Mouse (Mus musculus) ovary, postnatal 14 days (tissue): Measurements from ENCODE around the gene Qrfp.

Experiments
- DNase-seq: peaks from one replicate; pipeline ENCODE4 v3.0.0; 2022; ENCODE audit warnings: low spot score

Qrfp gene

DNA sequence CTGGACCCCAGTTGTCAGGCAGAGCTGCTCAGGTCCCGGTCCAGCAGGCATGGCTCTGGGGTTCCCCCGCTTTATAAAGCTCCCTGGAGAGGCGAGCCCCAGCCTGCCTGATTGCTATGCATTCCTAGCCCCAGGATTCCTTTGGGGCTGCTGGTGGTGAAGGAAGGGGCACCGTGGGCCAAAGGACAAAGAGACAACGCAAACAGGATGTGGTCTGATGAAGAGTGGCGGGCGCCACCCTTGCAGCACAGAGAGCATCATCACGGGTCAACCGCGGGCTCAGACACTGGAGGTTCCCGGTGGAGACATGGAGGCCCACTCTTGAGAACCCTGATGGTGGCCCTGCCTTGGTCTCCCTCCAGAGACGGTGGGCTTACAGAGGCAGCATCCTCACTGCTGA, at the start of gene Qrfp:
Gene Qrfp (minus strand): TSS at position 137 of the 400 bp plus-strand sequence.
- DNase-seq = no peak

GRCm38 (mm10) chr2:31858500-31858899, 48.1 kb upstream of the Qrfp start:
- DNase-seq = no peak

DNA sequence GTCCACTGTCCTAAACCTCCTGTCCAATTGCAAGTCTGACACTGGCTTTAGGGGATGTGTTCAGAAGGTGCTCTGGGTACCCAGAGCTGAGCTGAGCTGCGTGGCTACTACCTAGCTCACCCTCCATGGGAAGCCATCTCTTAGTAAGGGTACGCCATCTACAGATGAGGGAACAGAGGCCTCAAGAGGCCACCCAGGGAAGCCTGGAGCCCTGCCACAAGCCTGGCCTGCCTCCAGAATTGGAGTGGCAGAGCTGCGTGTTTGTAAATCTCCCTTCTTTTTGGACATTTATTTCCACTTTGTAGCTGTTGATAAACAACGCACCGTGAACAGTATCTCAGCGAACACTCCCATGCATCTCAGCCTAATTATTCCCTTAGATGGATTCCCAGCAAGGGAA, 46.8 kb upstream of the Qrfp start:
- no peak for DNase-seq

GRCm38 (mm10) chr2:31855991-31856390, 45.6 kb upstream of the Qrfp start:
- no peak for DNase-seq

DNA sequence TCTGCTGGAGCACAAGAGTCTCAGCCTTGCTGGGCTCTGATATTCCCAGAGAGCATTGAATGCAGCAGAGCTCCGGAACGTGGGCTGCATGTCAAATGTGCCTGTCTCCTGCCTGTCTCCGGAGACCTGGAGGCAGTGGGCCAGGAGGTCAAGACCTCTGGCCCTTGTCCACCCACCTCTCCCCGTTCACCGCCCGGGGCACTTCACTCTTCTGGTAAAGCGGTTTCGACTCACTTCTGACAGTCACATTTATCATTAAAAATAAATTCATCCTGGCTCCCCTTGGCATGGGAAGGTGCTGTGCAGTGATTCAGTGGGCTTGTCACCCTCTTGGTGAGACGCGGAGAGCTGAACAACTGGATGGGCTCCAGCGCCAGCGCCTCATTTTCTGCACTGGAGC, 39.8 kb upstream of the Qrfp start:
- no peak for DNase-seq

GRCm38 (mm10) chr2:31847908-31848307, 37.5 kb upstream of the Qrfp start:
- DNase-seq = no peak

DNA sequence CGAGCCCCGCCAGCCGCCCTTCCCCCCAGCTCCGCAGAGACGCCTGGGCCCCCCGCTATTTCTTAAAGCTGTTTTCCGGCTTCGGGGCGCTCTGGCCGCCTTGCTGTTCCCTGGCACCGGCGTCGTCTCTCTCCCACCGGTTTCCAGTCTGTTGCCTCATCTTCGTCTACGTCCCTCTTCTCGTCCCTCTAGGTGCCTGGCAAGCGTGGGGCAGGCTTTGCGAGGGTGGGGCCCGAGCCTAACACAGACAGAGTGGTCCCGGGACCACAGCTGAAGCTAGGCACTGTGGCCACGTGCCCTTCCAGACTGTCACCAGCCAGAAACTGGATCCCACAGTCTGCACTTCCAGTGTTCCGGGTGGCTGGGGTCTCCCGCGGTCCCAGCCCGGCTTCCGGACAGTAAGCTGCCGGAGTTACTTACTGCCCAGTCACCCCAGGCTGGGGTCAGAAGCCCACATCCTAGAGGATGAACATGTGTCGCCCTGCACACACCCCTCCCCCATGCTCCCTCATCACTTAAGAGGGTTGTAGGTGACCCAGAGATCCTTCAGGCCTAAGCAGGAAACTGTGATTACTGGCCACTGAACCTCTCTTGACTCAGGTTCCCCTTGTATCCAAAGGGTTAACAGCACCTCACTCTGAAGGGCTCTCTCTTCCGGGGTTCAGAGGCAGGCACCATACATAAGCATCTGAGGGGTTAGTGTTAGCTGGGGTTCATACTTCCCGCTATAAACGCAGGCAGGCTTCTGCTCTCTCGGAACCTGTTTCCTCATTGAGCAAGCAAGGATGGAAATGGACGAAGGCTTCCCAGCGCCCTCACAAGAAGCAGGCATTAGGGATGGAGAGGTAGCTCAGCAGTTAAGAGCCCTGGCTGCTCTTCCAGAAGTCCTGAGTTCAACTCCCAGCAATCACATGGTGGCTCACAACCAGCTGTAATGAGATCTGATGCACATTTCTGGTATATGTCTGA, 36.6 kb upstream of the Qrfp start:
- no peak for DNase-seq

- no peak for DNase-seq
Measured at GRCm38 (mm10) chr2:31845896-31846691, 35.7 kb upstream of the Qrfp start, which contains the start of gene Fibcd1. Gene Fibcd1 (minus strand): TSS chr2:31846005.

- DNase-seq = no peak
Measured at GRCm38 (mm10) chr2:31845512-31845895, 35.1 kb upstream of the Qrfp start.

DNA sequence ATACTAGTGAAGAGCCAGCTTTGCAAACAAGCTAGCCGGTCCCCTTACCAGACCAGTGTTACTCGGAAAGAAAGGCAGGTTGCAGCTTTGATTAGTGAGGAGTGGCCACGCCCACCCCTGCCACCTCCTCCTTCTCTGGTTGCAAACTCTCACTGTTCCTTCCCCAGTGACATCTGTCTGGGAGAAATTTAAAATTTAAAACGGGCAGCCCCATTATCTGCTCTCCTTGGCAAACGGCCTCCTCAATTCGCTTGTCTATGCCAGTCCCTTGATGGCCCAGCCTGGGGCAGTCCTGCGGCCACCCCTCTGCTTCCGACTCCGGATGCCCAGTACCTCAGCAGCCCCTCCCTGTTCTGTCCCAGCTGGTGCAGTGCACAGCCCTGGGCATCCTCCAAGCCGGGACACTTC, 34.4 kb upstream of the Qrfp start:
- no peak for DNase-seq

GRCm38 (mm10) chr2:31838868-31839267, 28.5 kb upstream of the Qrfp start:
- DNase-seq = no peak

GRCm38 (mm10) chr2:31836985-31837384, 26.6 kb upstream of the Qrfp start:
- no peak for DNase-seq

GRCm38 (mm10) chr2:31836091-31836490, 25.7 kb upstream of the Qrfp start:
- no peak for DNase-seq

GRCm38 (mm10) chr2:31828311-31828825, 18.0 kb upstream of the Qrfp start:
- no peak for DNase-seq

GRCm38 (mm10) chr2:31827877-31828276, 17.5 kb upstream of the Qrfp start:
- no peak for DNase-seq

DNA sequence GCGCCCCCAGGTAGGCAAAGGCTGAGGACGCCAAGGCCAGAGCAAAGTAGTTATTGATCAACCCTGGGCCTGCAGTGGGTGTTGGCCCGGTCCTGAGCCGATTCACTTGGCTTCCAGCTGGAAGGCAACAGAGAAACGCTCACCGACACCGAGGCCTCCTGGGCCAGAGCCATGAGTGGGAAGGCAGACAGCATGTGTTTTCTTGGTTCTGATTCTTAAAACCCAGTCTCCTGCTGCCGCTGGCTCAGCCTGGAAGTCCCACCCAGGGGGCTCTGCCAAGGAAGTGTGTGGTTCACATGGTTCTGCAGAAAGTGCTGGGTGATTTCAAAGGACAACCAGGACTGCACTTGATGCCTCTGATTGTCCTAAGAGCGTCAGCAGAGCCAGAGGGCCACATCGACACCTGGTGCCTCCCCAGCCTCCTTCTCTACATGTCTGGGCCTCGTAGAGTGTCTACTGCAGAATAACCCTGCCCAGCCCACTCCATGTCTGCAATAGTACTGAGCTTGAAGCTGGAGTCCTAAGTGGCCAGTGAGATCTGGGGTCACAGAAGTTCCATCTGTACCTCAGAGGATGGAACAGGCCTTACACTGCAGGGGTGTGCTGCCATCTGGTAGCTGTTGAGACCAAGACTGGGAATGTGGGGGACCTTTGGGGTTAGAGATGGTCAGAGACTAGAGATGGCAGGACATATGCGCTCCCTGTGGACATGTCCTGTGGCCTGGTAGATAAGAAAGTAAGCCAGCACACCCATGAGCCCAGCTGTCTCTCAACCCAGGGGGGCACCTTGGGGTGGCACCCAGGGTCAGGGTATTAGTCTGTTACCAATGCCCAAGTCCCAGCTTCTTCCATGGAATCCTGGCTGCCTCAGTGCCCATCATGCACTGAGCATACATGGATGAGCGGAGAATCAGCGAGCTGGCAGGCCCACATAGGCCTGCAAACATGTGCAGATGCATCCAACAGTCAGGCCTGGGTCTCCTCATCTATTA, 16.0 kb upstream of the Qrfp start:
- DNase-seq = no peak

GRCm38 (mm10) chr2:31825469-31825911, 15.1 kb upstream of the Qrfp start:
- DNase-seq = no peak

DNA sequence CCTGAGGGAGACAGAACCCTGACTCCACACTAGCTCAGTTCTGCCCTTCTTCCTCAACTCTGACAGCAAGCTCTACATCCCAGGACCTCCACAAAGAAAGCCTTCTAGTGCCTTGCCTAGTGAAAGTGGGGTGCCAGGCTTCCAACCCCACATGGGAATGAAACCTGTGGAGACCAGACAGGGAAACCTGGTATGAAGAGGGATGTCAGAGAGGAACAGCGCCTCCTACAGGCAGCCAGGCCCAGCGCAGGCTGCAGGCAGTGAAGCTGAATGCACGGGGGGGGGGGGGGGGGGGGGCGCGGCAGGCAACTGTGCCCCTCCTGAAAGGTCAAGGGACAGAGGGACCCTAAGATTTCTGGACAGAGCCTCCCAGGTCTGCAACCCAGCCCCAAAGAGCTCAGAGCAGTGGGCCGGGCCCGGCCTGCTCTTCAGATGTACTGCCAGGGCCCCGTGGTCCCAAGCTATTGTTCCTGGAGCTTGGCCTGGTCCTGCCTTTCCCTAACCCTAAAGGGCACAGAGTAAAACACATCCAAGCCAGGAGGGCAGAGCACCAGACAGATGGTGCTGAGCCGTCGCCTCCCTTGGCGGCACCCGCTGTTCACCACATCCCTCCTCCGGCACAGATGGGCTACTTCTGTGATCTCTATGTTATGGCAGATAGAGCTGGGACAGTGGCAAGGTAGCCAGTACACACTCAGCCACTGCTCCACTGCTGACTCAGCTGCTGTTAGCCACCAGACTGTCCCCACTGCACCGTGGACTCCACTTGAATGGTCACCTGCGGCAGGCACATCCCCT, 13.8 kb upstream of the Qrfp start:
- DNase-seq = no peak

- no peak for DNase-seq
Measured at GRCm38 (mm10) chr2:31822524-31823371, 12.4 kb upstream of the Qrfp start.

DNA sequence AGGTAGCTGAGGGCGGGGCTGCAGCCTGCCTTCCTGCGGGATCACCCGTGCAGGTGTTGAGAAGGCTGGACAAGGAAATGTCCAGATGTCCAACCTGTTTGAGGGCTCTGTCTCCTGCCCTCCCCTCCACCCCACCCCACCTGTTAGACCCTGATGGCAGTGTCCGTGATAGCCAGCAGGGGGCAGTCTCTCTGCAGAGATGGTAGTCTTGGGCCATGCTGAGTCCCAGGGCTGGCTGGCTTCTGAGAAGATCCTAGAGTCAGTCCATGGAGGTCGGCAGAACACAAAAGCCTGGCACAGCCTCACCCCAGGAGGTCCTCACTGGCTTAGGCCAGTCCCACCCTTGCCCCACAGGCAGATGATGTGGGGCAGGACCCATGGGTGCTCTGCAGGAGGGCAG, 5.0 kb upstream of the Qrfp start:
- DNase-seq = peak; percentile 52
